Mouse (Mus musculus) forebrain, postnatal 0 days (tissue): ENCODE results near the gene Dennd5b. TPM values are rescaled to one million over a fixed set of nuclear protein-coding genes. Genes with fewer than 3 reads are reported as not detected.

Experiments
- ATAC-seq: fragments of 200-750 bp; cut with Nextera tagmentation; 2 replicates; pipeline ENCODE4 v1.8.0; 2017; ENCODE audit warnings: mild to moderate bottlenecking, moderate library complexity
- DNase-seq: peaks from one replicate; pipeline ENCODE4 v3.0.0-alpha.2; 2015
- H3K27ac ChIP-seq: fragments of 300-500 bp; sonication (generic); 2 replicates; pipeline ENCODE4 v1.5.1; 2014; ENCODE audit warnings: low read depth, mild to moderate bottlenecking, antibody characterized with exemption, low read length, moderate library complexity, mixed read lengths
- H3K27me3 ChIP-seq: fragments of 300-500 bp; sonication (generic); 2 replicates; pipeline ENCODE4 v1.6.1; 2014; ENCODE audit warnings: mild to moderate bottlenecking, low read length, mixed read lengths; ENCODE audit not compliant: insufficient read depth
- H3K36me3 ChIP-seq: fragments of 300-500 bp; sonication (generic); 2 replicates; pipeline ENCODE4 v1.6.1; 2014; ENCODE audit warnings: mild to moderate bottlenecking, moderate library complexity; ENCODE audit not compliant: insufficient read depth
- H3K4me1 ChIP-seq: fragments of 300-500 bp; sonication (generic); 2 replicates; pipeline ENCODE4 v1.6.1; 2014; ENCODE audit warnings: antibody characterized with exemption; ENCODE audit not compliant: insufficient read depth
- H3K4me2 ChIP-seq: fragments of 300-500 bp; sonication (generic); 2 replicates; pipeline ENCODE4 v1.6.1; 2014; ENCODE audit warnings: low read depth, mild to moderate bottlenecking, moderate library complexity
- H3K4me3 ChIP-seq: fragments of 300-500 bp; sonication (generic); 2 replicates; pipeline ENCODE4 v1.5.1; 2014; ENCODE audit warnings: low read depth, low read length, mixed read lengths
- H3K9ac ChIP-seq: fragments of 300-500 bp; sonication (generic); 2 replicates; pipeline ENCODE4 v1.6.1; 2014; ENCODE audit warnings: mild to moderate bottlenecking
- H3K9me3 ChIP-seq: fragments of 300-500 bp; sonication (generic); 2 replicates; pipeline ENCODE4 v1.6.1; 2016; ENCODE audit warnings: low read length
- CTCF ChIP-seq: sonication (generic); IDR thresholded peaks from 2 replicates; pipeline ENCODE4 v1.5.1; 2016; ENCODE audit warnings: antibody characterized with exemption, control low read depth, low read depth
- WGBS: fragments of 180-500 bp; shearing (Covaris S2); extraction: QIAGEN DNeasy Blood & Tissue Kit; methylation state at CpG from one replicate; pipeline ENCODE4 v1.1.7; 2014; 5-methylcytosine and 5-hydroxymethylcytosine counted together
- polyA plus RNA-seq: library from polyadenylated mRNA; unstranded; fragments of >200 nt; fragmentation: Nextera tagmentation; extraction: Ambion mirVana; gene quantifications from 2 replicates; pipeline ENCODE4 v1.2.1, GENCODE M21; 2015
- total RNA-seq: library from RNA; depleted of rRNA; stranded (reverse); fragments of >200 nt; gene quantifications from 2 replicates; pipeline ENCODE4 v1.2.3, GENCODE M21; 2014

Gene Dennd5b
- total and polyA plus RNA-seq, 2 experiments from 2014 or later = 10.3 to 42.2 TPM

DNA sequence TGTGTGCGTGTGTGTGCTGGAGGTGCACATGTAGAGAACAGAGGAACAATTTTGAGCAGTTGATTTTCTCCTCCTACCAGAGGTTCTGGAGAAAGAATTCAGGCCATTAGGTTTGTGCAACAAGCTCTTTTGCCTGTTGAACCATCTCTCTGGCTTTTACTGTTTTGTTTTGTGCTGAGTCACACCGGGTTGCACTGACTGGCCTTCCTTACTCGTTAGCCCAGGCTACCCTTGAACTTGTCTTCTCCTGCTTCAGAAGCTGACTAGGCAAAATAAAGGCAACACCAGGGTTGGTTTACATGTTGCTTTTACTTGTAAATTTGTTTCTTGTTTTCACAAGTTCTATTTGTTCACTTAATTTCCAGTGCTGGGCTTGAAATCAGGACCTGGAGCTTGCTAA, 21.6 kb upstream of the Dennd5b start:
- ATAC-seq (no peak), DNase-seq (no peak)
- no peaks in the 10 kb centered on the region for H3K9me3 ChIP-seq
- no peaks in the 10 kb centered on the region for H3K27me3 ChIP-seq
- no peak overlapping the region for H3K4me2 ChIP-seq
- no peak overlapping the region for H3K4me3 ChIP-seq
- 83% methylated on average over 3 of the region's 3 CpGs for WGBS
- no peaks in the 10 kb centered on the region for H3K36me3 ChIP-seq
- no peak overlapping the region for H3K27ac ChIP-seq
- H3K4me1 ChIP-seq = no peaks in the 10 kb centered on the region
- TF ChIP-seq CTCF = no peak
- H3K9ac ChIP-seq = no peak overlapping the region

DNA sequence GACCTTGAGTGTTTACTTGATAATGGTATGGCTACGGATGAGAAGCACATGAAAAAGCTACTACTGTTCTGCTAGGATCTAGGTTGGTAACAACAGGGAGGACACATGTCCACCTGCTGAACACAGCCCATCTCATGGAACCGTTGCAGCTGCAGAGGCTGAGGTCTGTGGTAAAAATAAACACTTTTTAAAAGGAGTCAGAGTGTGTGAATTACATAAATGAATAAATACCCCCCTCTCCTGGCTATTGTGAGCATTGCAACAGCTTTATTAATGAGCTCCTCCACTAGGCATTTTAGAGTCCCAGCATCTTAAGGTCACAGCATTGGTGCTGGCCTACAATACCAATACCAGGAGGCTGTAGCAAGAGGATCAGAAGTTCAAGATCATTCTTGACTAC, 18.4 kb upstream of the Dennd5b start:
- ATAC-seq (peak; percentile 83), DNase-seq (peak; percentile 84)
- no peak overlapping the region for H3K27ac ChIP-seq
- WGBS = 39% methylated on average over 2 of the region's 2 CpGs
- no peak overlapping the region for H3K4me2 ChIP-seq
- H3K9me3 ChIP-seq = no peaks in the 10 kb centered on the region
- H3K27me3 ChIP-seq = no peaks in the 10 kb centered on the region
- H3K9ac ChIP-seq = no peak overlapping the region
- no peaks in the 10 kb centered on the region for H3K4me1 ChIP-seq
- no peak overlapping the region for H3K4me3 ChIP-seq
- H3K36me3 ChIP-seq = no peaks in the 10 kb centered on the region
- peak; percentile 83 for TF ChIP-seq CTCF

DNA sequence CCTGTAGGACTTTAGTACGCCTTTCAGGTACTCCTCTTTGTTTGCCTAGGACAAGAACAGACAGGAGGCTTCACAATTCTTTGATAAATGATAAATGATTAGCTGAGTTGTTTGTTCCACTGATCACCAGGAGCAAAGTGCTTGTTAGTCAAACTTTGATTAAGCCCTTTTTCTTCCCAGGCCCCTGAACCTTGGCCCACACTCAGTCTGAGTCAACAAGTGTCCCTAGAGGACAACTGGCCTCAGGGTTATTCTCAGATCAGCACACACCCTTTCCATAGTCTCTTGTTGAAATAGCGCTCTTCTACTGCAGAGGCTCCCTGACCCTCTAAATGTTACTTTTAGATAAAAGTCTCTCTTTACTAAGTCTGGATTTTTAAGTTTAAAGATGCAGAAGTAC, 17.5 kb upstream of the Dennd5b start:
- DNase-seq = no peak
- H3K36me3 ChIP-seq = no peaks in the 10 kb centered on the region
- ATAC-seq = no peak
- no peak for TF ChIP-seq CTCF
- no peak overlapping the region for H3K9ac ChIP-seq
- no peaks in the 10 kb centered on the region for H3K9me3 ChIP-seq
- no peak overlapping the region for H3K4me2 ChIP-seq
- H3K4me1 ChIP-seq = no peaks in the 10 kb centered on the region
- WGBS = 73% methylated on average over 2 of the region's 2 CpGs
- no peak overlapping the region for H3K27ac ChIP-seq
- H3K27me3 ChIP-seq = no peaks in the 10 kb centered on the region
- no peak overlapping the region for H3K4me3 ChIP-seq

DNA sequence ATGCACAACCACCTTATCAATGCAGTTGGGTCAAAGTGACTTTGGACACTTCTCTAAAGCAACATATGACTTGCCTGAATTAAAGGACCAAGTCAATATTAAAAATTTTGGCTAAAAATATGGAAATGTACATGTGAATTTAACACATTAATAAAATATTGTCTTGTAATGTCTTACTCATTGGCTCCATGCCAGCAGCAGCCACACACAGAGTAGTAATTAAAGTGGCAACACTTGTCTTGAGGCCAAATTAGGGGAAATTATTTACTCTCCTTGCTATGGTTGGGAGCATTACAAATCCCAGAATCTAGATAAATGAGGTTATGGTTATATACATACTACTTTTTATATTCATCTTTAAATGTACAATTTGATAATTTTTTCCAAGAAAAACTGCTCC, 15.5 kb upstream of the Dennd5b start:
- H3K9me3 ChIP-seq = no peaks in the 10 kb centered on the region
- H3K4me3 ChIP-seq = no peak overlapping the region
- no peak overlapping the region for H3K4me2 ChIP-seq
- DNase-seq (no peak), ATAC-seq (no peak)
- no peaks in the 10 kb centered on the region for H3K27me3 ChIP-seq
- H3K36me3 ChIP-seq = no peaks in the 10 kb centered on the region
- no peak overlapping the region for H3K9ac ChIP-seq
- H3K27ac ChIP-seq = no peak overlapping the region
- TF ChIP-seq CTCF = no peak
- H3K4me1 ChIP-seq = no peaks in the 10 kb centered on the region

DNA sequence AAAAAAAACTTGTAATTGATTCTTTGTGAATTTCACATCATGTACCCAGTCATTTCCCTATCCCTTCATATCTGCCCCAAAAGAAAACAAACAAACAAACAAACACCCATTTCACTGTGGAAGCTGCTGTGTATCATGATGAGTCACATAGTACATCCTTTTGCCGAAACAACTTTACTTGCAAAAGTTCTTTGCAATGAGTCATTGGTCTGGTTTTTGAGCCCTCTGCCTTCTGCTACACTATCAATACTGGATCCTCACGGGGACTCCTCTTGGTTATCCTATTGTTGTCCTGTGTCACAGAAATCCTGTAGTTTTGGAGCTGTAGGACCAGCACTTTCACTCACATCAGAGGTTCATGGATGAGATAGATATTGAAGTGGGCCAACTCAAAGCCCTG, 7.4 kb upstream of the Dennd5b start:
- DNase-seq (no peak), ATAC-seq (no peak)
- no peaks in the 10 kb centered on the region for H3K36me3 ChIP-seq
- WGBS = 82% methylated on average over 2 of the region's 2 CpGs
- no peaks in the 10 kb centered on the region for H3K27me3 ChIP-seq
- no peaks in the 10 kb centered on the region for H3K4me1 ChIP-seq
- no peak for TF ChIP-seq CTCF
- H3K9me3 ChIP-seq = no peaks in the 10 kb centered on the region
- H3K4me2 ChIP-seq = no peak overlapping the region
- no peak overlapping the region for H3K4me3 ChIP-seq
- H3K27ac ChIP-seq = no peak overlapping the region
- no peak overlapping the region for H3K9ac ChIP-seq

DNA sequence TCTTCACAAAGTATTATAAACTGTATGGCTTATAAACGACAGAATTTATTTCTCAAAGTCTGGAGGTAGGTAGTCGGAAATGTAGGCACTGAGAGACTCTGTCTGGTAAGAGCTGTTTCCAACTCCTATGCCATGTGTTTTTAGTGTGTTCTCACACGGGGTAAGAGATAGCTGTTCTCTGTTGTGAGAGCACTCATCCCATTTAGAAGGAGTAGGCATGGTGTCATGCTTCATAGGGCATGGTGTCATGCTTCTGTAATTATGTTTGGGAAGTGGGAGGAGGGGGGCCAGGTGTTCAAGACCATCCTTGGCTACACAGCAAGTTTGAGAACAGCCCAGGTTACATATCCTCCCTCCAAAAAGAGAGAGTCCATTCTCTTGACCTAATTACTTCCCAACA, 6.1 kb upstream of the Dennd5b start:
- H3K4me2 ChIP-seq = no peak overlapping the region
- TF ChIP-seq CTCF = no peak
- H3K4me3 ChIP-seq = no peak overlapping the region
- no peak overlapping the region for H3K27ac ChIP-seq
- no peaks in the 10 kb centered on the region for H3K4me1 ChIP-seq
- H3K36me3 ChIP-seq = no peaks in the 10 kb centered on the region
- 83% methylated on average over 3 of the region's 3 CpGs for WGBS
- ATAC-seq = no peak
- no peak for DNase-seq
- no peaks in the 10 kb centered on the region for H3K27me3 ChIP-seq
- no peak overlapping the region for H3K9ac ChIP-seq
- H3K9me3 ChIP-seq = no peaks in the 10 kb centered on the region

DNA sequence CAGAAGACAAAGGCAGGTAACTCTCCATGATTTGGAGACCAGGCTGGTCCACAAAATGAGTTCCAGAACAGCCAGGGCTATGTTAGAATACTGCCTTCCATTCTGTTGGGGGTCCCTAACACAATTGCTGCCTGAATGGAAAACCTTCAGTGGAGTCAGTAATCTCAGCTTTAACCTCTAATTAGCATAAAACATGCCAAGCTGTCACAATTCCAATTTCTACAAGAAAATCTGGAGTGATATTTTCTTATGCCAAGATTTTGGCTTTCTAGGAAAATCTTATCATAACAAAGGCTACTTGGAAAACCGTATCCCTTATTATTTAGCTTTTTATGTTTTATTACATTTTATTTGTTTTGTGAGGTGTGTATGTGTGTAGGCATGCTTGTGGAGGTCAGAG, 2.0 kb upstream of the Dennd5b start:
- Histone ChIP-seq H3K27ac (no peak overlapping the region), H3K27me3 (no peaks in the 10 kb centered on the region), H3K4me1 (no peaks in the 10 kb centered on the region), H3K4me3 (no peak overlapping the region), H3K4me2 (no peak overlapping the region), H3K36me3 (no peaks in the 10 kb centered on the region), H3K9ac (no peak overlapping the region), H3K9me3 (no peaks in the 10 kb centered on the region)
- ATAC-seq = no peak
- peak; percentile 14 for DNase-seq
- TF ChIP-seq CTCF = no peak
- 70% methylated on average over 1 of the region's 1 CpGs for WGBS

DNA sequence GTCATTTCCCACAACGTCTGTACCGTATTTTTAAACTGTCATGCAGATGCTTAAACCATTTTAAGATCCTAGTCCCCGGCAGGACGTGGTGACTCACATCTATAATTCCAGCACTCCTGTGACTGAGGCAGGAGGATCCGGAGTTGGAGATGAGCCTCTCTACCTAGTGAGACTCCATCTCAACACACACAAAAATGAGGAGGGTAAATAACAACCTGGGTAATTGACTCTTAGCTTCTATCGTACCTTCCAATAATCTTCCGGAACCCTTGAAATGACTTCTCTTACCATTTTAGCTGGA, 413 bp upstream of the Dennd5b start:
- Histone ChIP-seq H3K4me1 (no peaks in the 10 kb centered on the region), H3K9ac (peak overlapping the region; percentile 97), H3K4me2 (peak overlapping the region; percentile 56), H3K27ac (peak overlapping the region; percentile 98), H3K9me3 (no peaks in the 10 kb centered on the region), H3K4me3 (peak overlapping the region; percentile 96), H3K27me3 (no peaks in the 10 kb centered on the region), H3K36me3 (no peaks in the 10 kb centered on the region)
- DNase-seq = no peak
- TF ChIP-seq CTCF = no peak
- WGBS = 12% methylated on average over 7 of the region's 7 CpGs
- ATAC-seq = no peak
